Mouse (Mus musculus): Measurements from ENCODE around the gene Ndufs5.

GRCm38 (mm10) chr4:123687025-123687781 is 30.8 kb downstream of the Ndufs5 start:
- TF ChIP-seq CTCF (IDR thresholded peaks at IDR 0.05; ENCODE audit: low read depth) (no peak), EP300 (IDR thresholded peaks at IDR 0.05; ENCODE audit: low read depth) (no peak)
